Mouse (Mus musculus) neutrophil, adult 5-6 weeks (primary cell): ENCODE data around the gene Ghr. TPM values are rescaled to one million over a fixed set of nuclear protein-coding genes. Genes with fewer than 3 reads are reported as not detected.

Source experiments
- ATAC-seq: fragments of 151-379, 151-347 bp; 2 replicates; pipeline ENCODE4 v1.8.0; 2017; ENCODE audit warnings: mild to moderate bottlenecking, moderate TSS enrichment; ENCODE audit not compliant: insufficient number of reproducible peaks, poor library complexity, low FRiP score, severe bottlenecking; ENCODE audit errors: extremely low read depth
- total RNA-seq: library from RNA; stranded (forward); fragments of 200-1000 nt; gene quantifications from 2 replicates; pipeline ENCODE4 v1.2.3, GENCODE M21; 2017

Ghr gene
- total RNA-seq, 1 experiment from 2014 or later = not detected

DNA sequence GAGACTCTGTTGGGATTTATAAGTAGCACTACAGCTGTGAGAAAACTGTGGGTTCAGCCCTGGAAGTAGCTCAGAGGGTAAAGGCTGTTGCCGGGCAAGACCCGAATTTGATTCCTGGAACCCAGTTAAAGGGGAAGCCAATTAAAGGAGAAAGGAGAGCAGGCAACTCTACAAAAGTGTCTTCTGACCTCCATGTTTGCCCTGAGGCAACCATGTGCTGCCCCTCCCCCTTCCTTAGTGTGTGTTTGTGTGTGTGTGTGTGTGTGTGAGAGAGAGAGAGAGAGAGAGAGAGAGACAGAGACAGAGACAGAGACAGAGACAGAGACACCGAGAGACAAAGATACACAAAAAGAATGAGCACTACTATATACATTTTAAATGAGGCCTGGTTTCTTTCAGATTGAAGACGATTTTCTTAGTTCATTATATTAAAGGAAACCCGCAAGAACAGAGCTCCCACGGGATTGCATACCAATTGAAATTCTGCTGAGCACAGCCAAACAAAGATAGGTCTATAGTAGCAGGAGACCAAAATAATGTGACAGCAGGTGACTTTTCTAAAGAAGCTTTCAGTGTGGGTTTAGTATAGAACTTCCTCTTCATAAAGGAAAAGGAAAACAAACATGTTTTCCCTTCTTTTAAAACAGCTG lies 313.2 kb downstream of the Ghr start:
- ATAC-seq = 0 out of 2 replicates have a peak, but pooled peaks have one; percentile 11

DNA sequence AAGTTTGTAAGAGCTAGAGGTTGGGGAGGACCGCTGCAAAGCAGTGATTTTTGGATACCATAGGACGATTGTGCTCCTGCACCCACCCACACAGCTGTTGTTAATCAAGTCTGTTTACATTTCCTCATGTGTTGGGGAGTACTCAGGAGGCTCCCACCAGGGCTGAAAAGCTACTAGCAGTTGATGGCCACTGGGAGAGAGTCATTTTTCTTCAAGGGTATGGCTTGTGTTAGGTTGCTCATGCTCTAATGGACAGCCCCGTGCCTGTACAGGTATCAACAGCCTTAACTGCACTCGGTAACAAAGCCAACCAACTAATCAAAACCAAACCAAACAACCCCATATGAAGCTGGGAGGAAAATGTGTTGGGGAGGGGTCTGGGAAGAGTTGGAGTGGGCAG lies 313.8 kb downstream of the Ghr start:
- no peak for ATAC-seq

GRCm38 (mm10) chr15:3268247-3268646 lies 315.0 kb downstream of the Ghr start, which contains the start of gene Selenop:
TSS of gene Selenop (plus strand) at chr15:3268547.
- no peak for ATAC-seq
